Mouse (Mus musculus): ENCODE measurements at regions not wholly inside any gene's neighbourhood (a gene's known extent, or its start where the extent isn't known, plus 50 kb on each side); places are given as distances from the start of the nearest gene placed in this dataset.
A peak's percentile ranks its signal among the peaks of the same experiment; 100 is the strongest.

- H3K9me3 ChIP-seq (ENCODE audit: low read depth, low read length), result no peaks in the 10 kb centered on the region
- no peak overlapping the region for H3K27ac ChIP-seq (ENCODE audit: low read depth)
- DNase-seq (no peak), ATAC-seq (ENCODE audit: insufficient read depth) (no peak)
- no peak overlapping the region for H3K9ac ChIP-seq
- no peak for TF ChIP-seq CTCF (IDR thresholded peaks at IDR 0.05; ENCODE audit: low read depth)
- H3K4me2 ChIP-seq, result no peak overlapping the region
- H3K4me3 ChIP-seq (ENCODE audit: low read depth, low read length), result no peak overlapping the region
- H3K4me1 ChIP-seq (ENCODE audit: insufficient read depth), result no peaks in the 10 kb centered on the region
- no peaks in the 10 kb centered on the region for H3K36me3 ChIP-seq (ENCODE audit: insufficient read depth)
- 85% methylated on average over 3 of the region's 3 CpGs for whole genome bisulfite sequencing
- H3K27me3 ChIP-seq (ENCODE audit: insufficient read depth, low read length), result no peaks in the 10 kb centered on the region
Measured at GRCm38 (mm10) chr6:100065586-100065985, 221.7 kb downstream of the Rybp start.

GRCm38 (mm10) chr6:100062961-100063360 lies 224.3 kb downstream of the Rybp start:
- no peaks in the 10 kb centered on the region for H3K27me3 ChIP-seq (ENCODE audit: insufficient read depth, low read length)
- H3K4me2 ChIP-seq, result no peak overlapping the region
- DNase-seq, result peak; percentile 44
- no peak overlapping the region for H3K4me3 ChIP-seq (ENCODE audit: low read depth, low read length)
- no peaks in the 10 kb centered on the region for H3K9me3 ChIP-seq (ENCODE audit: low read depth, low read length)
- H3K27ac ChIP-seq (ENCODE audit: low read depth), result no peak overlapping the region
- 62% methylated on average over 8 of the region's 8 CpGs for WGBS
- no peak overlapping the region for H3K9ac ChIP-seq
- peak; percentile 55 for ATAC-seq (ENCODE audit: insufficient read depth)
- no peak for TF ChIP-seq CTCF (IDR thresholded peaks at IDR 0.05; ENCODE audit: low read depth)
- no peaks in the 10 kb centered on the region for H3K36me3 ChIP-seq (ENCODE audit: insufficient read depth)
- H3K4me1 ChIP-seq (ENCODE audit: insufficient read depth), result peaks cover 4% of the 10 kb centered on the region; the same call in 1 of the 2 replicates

GRCm38 (mm10) chr6:100059803-100060202 lies 227.5 kb downstream of the Rybp start:
- 40% methylated on average over 8 of the region's 8 CpGs for WGBS
- ATAC-seq (ENCODE audit: insufficient read depth) (no peak; the same call in 1 of the 2 replicates), DNase-seq (peak; percentile 45)
- no peak overlapping the region for H3K9ac ChIP-seq
- no peak overlapping the region for H3K27ac ChIP-seq (ENCODE audit: low read depth)
- TF ChIP-seq CTCF (IDR thresholded peaks at IDR 0.05; ENCODE audit: low read depth), result no peak
- no peaks in the 10 kb centered on the region for H3K9me3 ChIP-seq (ENCODE audit: low read depth, low read length)
- no peaks in the 10 kb centered on the region for H3K36me3 ChIP-seq (ENCODE audit: insufficient read depth)
- H3K4me2 ChIP-seq, result no peak overlapping the region
- H3K4me1 ChIP-seq (ENCODE audit: insufficient read depth), result peaks cover 4% of the 10 kb centered on the region; the same call in 1 of the 2 replicates
- H3K4me3 ChIP-seq (ENCODE audit: low read depth, low read length), result no peak overlapping the region
- no peaks in the 10 kb centered on the region for H3K27me3 ChIP-seq (ENCODE audit: insufficient read depth, low read length)

GRCm38 (mm10) chr6:100055980-100056379 lies 231.3 kb downstream of the Rybp start:
- no peak overlapping the region for H3K4me2 ChIP-seq
- no peak for ATAC-seq (ENCODE audit: insufficient read depth)
- H3K4me1 ChIP-seq (ENCODE audit: insufficient read depth), result peaks cover 4% of the 10 kb centered on the region; the same call in 1 of the 2 replicates
- DNase-seq, result no peak
- H3K9me3 ChIP-seq (ENCODE audit: low read depth, low read length), result no peaks in the 10 kb centered on the region
- no peaks in the 10 kb centered on the region for H3K36me3 ChIP-seq (ENCODE audit: insufficient read depth)
- no peak for TF ChIP-seq CTCF (IDR thresholded peaks at IDR 0.05; ENCODE audit: low read depth)
- no peak overlapping the region for H3K27ac ChIP-seq (ENCODE audit: low read depth)
- WGBS, result 38% methylated on average over 5 of the region's 5 CpGs
- H3K27me3 ChIP-seq (ENCODE audit: insufficient read depth, low read length), result no peaks in the 10 kb centered on the region
- no peak overlapping the region for H3K4me3 ChIP-seq (ENCODE audit: low read depth, low read length)
- no peak overlapping the region for H3K9ac ChIP-seq

- no peak for ATAC-seq (ENCODE audit: insufficient read depth)
- no peak for TF ChIP-seq CTCF (IDR thresholded peaks at IDR 0.05; ENCODE audit: low read depth)
- no peak overlapping the region for H3K4me3 ChIP-seq (ENCODE audit: low read depth, low read length)
- H3K36me3 ChIP-seq (ENCODE audit: insufficient read depth), result no peaks in the 10 kb centered on the region
- H3K9me3 ChIP-seq (ENCODE audit: low read depth, low read length), result no peaks in the 10 kb centered on the region
- peak; percentile 53 for DNase-seq
- H3K4me1 ChIP-seq (ENCODE audit: insufficient read depth), result no peaks in the 10 kb centered on the region
- no peak overlapping the region for H3K4me2 ChIP-seq
- 49% methylated on average over 8 of the region's 8 CpGs for WGBS
- no peaks in the 10 kb centered on the region for H3K27me3 ChIP-seq (ENCODE audit: insufficient read depth, low read length)
- H3K9ac ChIP-seq, result no peak overlapping the region
- H3K27ac ChIP-seq (ENCODE audit: low read depth), result no peak overlapping the region
Measured at GRCm38 (mm10) chr6:100052955-100053795, 234.1 kb downstream of the Rybp start.

- H3K4me1 ChIP-seq (ENCODE audit: insufficient read depth), result no peaks in the 10 kb centered on the region
- H3K27ac ChIP-seq (ENCODE audit: low read depth), result no peak overlapping the region
- H3K27me3 ChIP-seq (ENCODE audit: insufficient read depth, low read length), result no peaks in the 10 kb centered on the region
- H3K4me2 ChIP-seq, result no peak overlapping the region
- no peaks in the 10 kb centered on the region for H3K36me3 ChIP-seq (ENCODE audit: insufficient read depth)
- no peak overlapping the region for H3K9ac ChIP-seq
- TF ChIP-seq CTCF (IDR thresholded peaks at IDR 0.05; ENCODE audit: low read depth), result no peak
- no peaks in the 10 kb centered on the region for H3K9me3 ChIP-seq (ENCODE audit: low read depth, low read length)
- no peak overlapping the region for H3K4me3 ChIP-seq (ENCODE audit: low read depth, low read length)
- 82% methylated on average over 4 of the region's 4 CpGs for whole genome bisulfite sequencing
- no peak for DNase-seq
- ATAC-seq (ENCODE audit: insufficient read depth), result no peak
Measured at GRCm38 (mm10) chr6:100052406-100052805, 234.9 kb downstream of the Rybp start.

- no peak overlapping the region for H3K27ac ChIP-seq (ENCODE audit: low read depth)
- ATAC-seq (ENCODE audit: insufficient read depth), result no peak
- no peak overlapping the region for H3K4me3 ChIP-seq (ENCODE audit: low read depth, low read length)
- no peaks in the 10 kb centered on the region for H3K36me3 ChIP-seq (ENCODE audit: insufficient read depth)
- H3K9ac ChIP-seq, result no peak overlapping the region
- H3K27me3 ChIP-seq (ENCODE audit: insufficient read depth, low read length), result no peaks in the 10 kb centered on the region
- H3K4me1 ChIP-seq (ENCODE audit: insufficient read depth), result peaks cover 12% of the 10 kb centered on the region
- DNase-seq, result no peak
- H3K9me3 ChIP-seq (ENCODE audit: low read depth, low read length), result no peaks in the 10 kb centered on the region
- no peak for TF ChIP-seq CTCF (IDR thresholded peaks at IDR 0.05; ENCODE audit: low read depth)
- H3K4me2 ChIP-seq, result no peak overlapping the region
- 73% methylated on average over 3 of the region's 3 CpGs for WGBS
Measured at GRCm38 (mm10) chr6:100049036-100049435, 238.2 kb downstream of the Rybp start.
